Mouse (Mus musculus): Measurements from ENCODE around the gene Tceal1. TPM values are rescaled to one million over a fixed set of nuclear protein-coding genes. Genes with fewer than 3 reads are reported as not detected.
"Not testable (repeated sequence)": the region's sequence is repeated elsewhere in the genome, so short reads cannot be mapped to it uniquely, and the experiment has no call there.

Gene Tceal1
- 1.0 and 1.3 TPM in 2 replicates for polyA plus RNA-seq (2012; rRNA removed)

DNA sequence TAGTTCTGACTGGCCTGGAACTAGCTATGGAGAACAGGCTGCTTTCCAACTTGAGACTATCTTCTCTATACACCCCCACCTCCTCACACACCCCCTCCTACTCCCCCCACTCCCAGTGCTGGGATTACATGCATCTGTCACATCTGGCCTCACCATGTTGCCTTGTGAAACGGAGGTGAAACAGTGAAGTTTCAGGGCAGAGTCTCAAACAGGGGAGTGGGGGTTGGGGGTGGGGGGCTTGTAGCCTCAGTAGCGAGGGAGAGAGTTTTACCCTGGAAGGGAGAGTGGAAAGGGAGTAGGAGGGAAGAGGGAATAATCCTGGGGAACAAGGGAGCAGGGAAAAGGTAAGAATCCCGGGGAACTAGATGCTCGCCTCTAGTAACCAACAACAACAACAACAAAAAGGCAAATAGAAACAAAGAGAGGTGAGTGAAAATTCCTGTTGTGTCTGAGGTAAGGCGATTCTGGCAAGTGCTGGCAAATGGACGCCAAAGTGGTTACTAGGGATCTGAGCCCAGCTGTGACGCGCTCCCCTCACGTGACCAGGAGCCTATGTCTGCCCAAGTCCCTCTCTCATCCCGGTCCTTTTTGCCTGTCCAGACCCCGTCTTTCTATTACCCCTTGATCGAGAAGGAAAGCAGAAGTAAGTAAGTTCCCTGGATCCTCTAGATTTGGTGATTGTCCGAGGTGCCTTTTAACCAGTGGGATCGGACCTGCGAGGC is at the start of gene Tceal1:
Tceal1 (plus strand) TSS at position 537 of the 722 bp plus-strand sequence.
- TF ChIP-seq POLR2A (IDR thresholded peaks at IDR 0.05; ENCODE audit: control insufficient read depth, low read depth, low read length) = peak; percentile 45; the same call in 1 of the 2 replicates
- TF ChIP-seq CTCF (IDR thresholded peaks at IDR 0.05; ENCODE audit: control insufficient read depth, insufficient read depth, insufficient replicate concordance, low read depth, low read length) = no peak
- no peaks in the 10 kb centered on the region for H3K36me3 ChIP-seq (ENCODE audit: control insufficient read depth, insufficient read depth, low read length)
- H3K27me3 ChIP-seq (ENCODE audit: control insufficient read depth, insufficient read depth, low read length) = no peaks in the 10 kb centered on the region
- H3K4me3 ChIP-seq (ENCODE audit: control insufficient read depth, low read depth, low read length) = peak within 1 kb of the TSS; percentile 92
- no peaks in the 10 kb centered on the region for H3K4me1 ChIP-seq (ENCODE audit: control insufficient read depth, insufficient read depth, low read length)
- H3K27ac ChIP-seq (ENCODE audit: control insufficient read depth, insufficient read depth, low read depth, low read length) = peak within 1 kb of the TSS; percentile 88

GRCm38 (mm10) chrX:136666281-136666706 is 41.5 kb upstream of the Tceal1 start:
- Histone ChIP-seq H3K4me1 (ENCODE audit: control insufficient read depth, insufficient read depth, low read length) (no peaks in the 10 kb centered on the region), H3K27ac (ENCODE audit: control insufficient read depth, insufficient read depth, low read depth, low read length) (no peak overlapping the region), H3K4me3 (ENCODE audit: control insufficient read depth, low read depth, low read length) (peak overlapping the region; percentile 76), H3K27me3 (ENCODE audit: control insufficient read depth, insufficient read depth, low read length) (no peaks in the 10 kb centered on the region), H3K36me3 (ENCODE audit: control insufficient read depth, insufficient read depth, low read length) (no peaks in the 10 kb centered on the region)
- no peak for TF ChIP-seq POLR2A (IDR thresholded peaks at IDR 0.05; ENCODE audit: control insufficient read depth, low read depth, low read length)
- TF ChIP-seq CTCF (IDR thresholded peaks at IDR 0.05; ENCODE audit: control insufficient read depth, insufficient read depth, insufficient replicate concordance, low read depth, low read length) = no peak

DNA sequence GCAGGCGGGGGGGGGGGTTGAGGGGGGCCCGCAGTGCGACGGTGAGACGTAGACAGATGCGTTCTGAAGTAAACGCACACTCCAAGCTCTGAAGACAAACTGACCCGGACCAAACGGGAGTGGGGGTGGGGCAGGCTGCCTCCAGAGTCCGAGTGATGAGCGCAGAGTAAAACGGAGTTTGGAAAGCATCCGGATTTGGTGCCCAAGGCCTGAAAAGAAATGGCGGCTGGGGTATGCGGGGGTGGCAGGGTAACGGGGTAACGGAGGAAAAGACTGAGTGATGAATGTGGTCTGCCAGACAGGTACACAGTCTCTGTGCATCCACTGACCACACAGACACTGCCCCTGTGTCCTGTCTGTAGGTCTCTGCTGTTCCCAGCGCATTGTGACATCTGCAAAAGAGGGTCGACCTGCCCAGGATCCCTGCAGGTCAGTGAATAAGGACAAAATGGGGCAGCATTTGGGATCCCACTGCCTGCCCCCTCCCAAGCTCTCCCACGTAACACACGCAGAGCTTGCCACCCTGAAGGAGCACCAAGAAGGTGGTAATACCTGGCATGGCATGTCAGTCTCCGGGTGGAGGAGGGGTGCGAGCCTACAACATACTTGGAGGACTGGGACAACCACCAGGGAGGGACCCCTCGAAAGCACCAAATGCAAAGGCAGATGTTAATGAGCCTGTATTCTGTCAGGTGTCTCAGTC is 40.9 kb upstream of the Tceal1 start:
- H3K27ac ChIP-seq (ENCODE audit: control insufficient read depth, insufficient read depth, low read depth, low read length); H3K4me1 ChIP-seq (ENCODE audit: control insufficient read depth, insufficient read depth, low read length); H3K36me3 ChIP-seq (ENCODE audit: control insufficient read depth, insufficient read depth, low read length); H3K27me3 ChIP-seq (ENCODE audit: control insufficient read depth, insufficient read depth, low read length): not testable (repeated sequence)
- H3K4me3 ChIP-seq (ENCODE audit: control insufficient read depth, low read depth, low read length) = peak overlapping the region; percentile 76

DNA sequence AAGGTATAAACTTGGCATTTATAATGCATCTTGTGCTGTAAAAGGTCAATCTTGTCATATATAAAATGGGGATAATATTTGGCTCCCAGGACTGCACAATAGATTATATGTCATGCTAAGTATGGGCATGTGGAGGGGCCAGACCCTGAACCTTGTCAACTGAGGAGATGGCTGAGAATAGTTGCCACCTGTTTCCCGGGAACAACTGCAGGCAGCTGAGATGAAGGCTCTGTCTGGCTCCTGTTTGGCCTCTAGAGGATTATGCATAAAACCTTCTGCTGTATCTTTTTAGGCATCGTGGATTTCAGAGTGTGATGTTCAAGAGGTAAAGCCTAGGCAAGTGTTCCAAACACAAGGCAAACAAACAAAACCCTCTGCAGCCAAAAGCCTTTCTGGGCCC is 39.0 kb upstream of the Tceal1 start:
- Histone ChIP-seq H3K4me3 (ENCODE audit: control insufficient read depth, low read depth, low read length) (no peak overlapping the region), H3K27ac (ENCODE audit: control insufficient read depth, insufficient read depth, low read depth, low read length) (no peak overlapping the region), H3K36me3 (ENCODE audit: control insufficient read depth, insufficient read depth, low read length) (no peaks in the 10 kb centered on the region), H3K4me1 (ENCODE audit: control insufficient read depth, insufficient read depth, low read length) (no peaks in the 10 kb centered on the region), H3K27me3 (ENCODE audit: control insufficient read depth, insufficient read depth, low read length) (no peaks in the 10 kb centered on the region)
- TF ChIP-seq POLR2A (IDR thresholded peaks at IDR 0.05; ENCODE audit: control insufficient read depth, low read depth, low read length) (no peak), CTCF (IDR thresholded peaks at IDR 0.05; ENCODE audit: control insufficient read depth, insufficient read depth, insufficient replicate concordance, low read depth, low read length) (no peak)

- H3K27me3 ChIP-seq (ENCODE audit: control insufficient read depth, insufficient read depth, low read length) = no peaks in the 10 kb centered on the region
- no peak overlapping the region for H3K27ac ChIP-seq (ENCODE audit: control insufficient read depth, insufficient read depth, low read depth, low read length)
- TF ChIP-seq POLR2A (IDR thresholded peaks at IDR 0.05; ENCODE audit: control insufficient read depth, low read depth, low read length) (no peak), CTCF (IDR thresholded peaks at IDR 0.05; ENCODE audit: control insufficient read depth, insufficient read depth, insufficient replicate concordance, low read depth, low read length) (no peak)
- H3K36me3 ChIP-seq (ENCODE audit: control insufficient read depth, insufficient read depth, low read length) = no peaks in the 10 kb centered on the region
- H3K4me3 ChIP-seq (ENCODE audit: control insufficient read depth, low read depth, low read length) = no peak overlapping the region
- H3K4me1 ChIP-seq (ENCODE audit: control insufficient read depth, insufficient read depth, low read length) = no peaks in the 10 kb centered on the region
Observed at GRCm38 (mm10) chrX:136680989-136681388, 26.8 kb upstream of the Tceal1 start.

DNA sequence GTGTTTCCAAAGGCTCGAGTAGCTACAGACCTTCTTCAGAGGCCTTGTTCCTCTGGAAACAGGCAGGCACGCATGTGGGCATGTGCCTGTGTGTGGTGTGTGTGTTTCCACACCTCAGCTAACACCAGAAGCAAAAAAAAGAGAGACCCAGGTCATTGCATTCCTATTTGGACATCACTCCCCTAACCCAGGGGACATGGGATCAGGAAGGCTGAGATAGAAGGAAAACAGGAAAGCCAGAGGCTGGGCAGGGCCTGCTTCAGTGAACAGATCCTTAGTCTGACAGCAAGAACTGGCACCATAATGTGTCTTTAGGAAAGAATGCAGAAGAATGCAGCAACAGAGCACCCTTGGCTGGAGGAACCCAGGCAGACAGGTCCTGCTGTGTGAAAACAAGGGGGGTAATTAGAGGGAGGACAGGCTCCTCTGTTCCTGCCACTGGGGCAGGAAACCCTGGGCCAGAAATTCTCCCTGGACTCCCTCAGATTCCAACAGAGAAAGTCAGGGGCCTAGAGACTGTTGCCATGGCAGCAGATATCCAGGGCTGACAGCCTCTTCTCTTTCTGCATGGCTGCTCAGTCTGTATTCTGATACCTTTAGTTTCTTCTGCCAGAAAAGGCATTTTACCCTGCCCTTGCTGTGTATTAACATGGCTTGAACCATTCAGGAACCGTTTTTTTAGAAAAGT is 16.0 kb upstream of the Tceal1 start:
- H3K4me1 ChIP-seq (ENCODE audit: control insufficient read depth, insufficient read depth, low read length); H3K36me3 ChIP-seq (ENCODE audit: control insufficient read depth, insufficient read depth, low read length); H3K27ac ChIP-seq (ENCODE audit: control insufficient read depth, insufficient read depth, low read depth, low read length); H3K27me3 ChIP-seq (ENCODE audit: control insufficient read depth, insufficient read depth, low read length); H3K4me3 ChIP-seq (ENCODE audit: control insufficient read depth, low read depth, low read length): not testable (repeated sequence)

- no peaks in the 10 kb centered on the region for H3K36me3 ChIP-seq (ENCODE audit: control insufficient read depth, insufficient read depth, low read length)
- no peak overlapping the region for H3K27ac ChIP-seq (ENCODE audit: control insufficient read depth, insufficient read depth, low read depth, low read length)
- TF ChIP-seq CTCF (IDR thresholded peaks at IDR 0.05; ENCODE audit: control insufficient read depth, insufficient read depth, insufficient replicate concordance, low read depth, low read length) (no peak), POLR2A (IDR thresholded peaks at IDR 0.05; ENCODE audit: control insufficient read depth, low read depth, low read length) (no peak)
- no peaks in the 10 kb centered on the region for H3K27me3 ChIP-seq (ENCODE audit: control insufficient read depth, insufficient read depth, low read length)
- H3K4me3 ChIP-seq (ENCODE audit: control insufficient read depth, low read depth, low read length) = no peak overlapping the region
- no peaks in the 10 kb centered on the region for H3K4me1 ChIP-seq (ENCODE audit: control insufficient read depth, insufficient read depth, low read length)
Observed at GRCm38 (mm10) chrX:136692294-136692675, 15.5 kb upstream of the Tceal1 start.

Data from testis, adult 2 months (tissue).